Mouse (Mus musculus) forebrain, embryonic 10.5 days (tissue): ENCODE data around the gene Hibadh. TPM values are rescaled to one million over a fixed set of nuclear protein-coding genes. Genes with fewer than 3 reads are reported as not detected.

Experiments
- DNase-seq: peaks from one replicate; pipeline ENCODE4 v3.0.0-alpha.2; 2017; ENCODE audit warnings: low spot score; ENCODE audit errors: extremely low spot score
- H3K27ac ChIP-seq: fragments of 300-500 bp; sonication (generic); 2 replicates; pipeline ENCODE4 v1.5.1; 2016; ENCODE audit warnings: mild to moderate bottlenecking
- H3K27me3 ChIP-seq: fragments of 300-500 bp; sonication (generic); 2 replicates; pipeline ENCODE4 v1.6.1; 2016; ENCODE audit warnings: mild to moderate bottlenecking; ENCODE audit not compliant: poor library complexity, severe bottlenecking
- H3K36me3 ChIP-seq: fragments of 300-500 bp; sonication (generic); replicated peaks from 2 replicates; pipeline ENCODE4 v1.6.1; 2016; ENCODE audit warnings: mild to moderate bottlenecking, moderate library complexity
- H3K4me1 ChIP-seq: fragments of 300-500 bp; sonication (generic); 2 replicates; pipeline ENCODE4 v1.6.1; 2016
- H3K4me3 ChIP-seq: fragments of 300-500 bp; sonication (generic); 2 replicates; pipeline ENCODE4 v1.5.1; 2016; ENCODE audit warnings: mild to moderate bottlenecking, moderate library complexity
- H3K9me3 ChIP-seq: fragments of 300-500 bp; sonication (generic); 2 replicates; pipeline ENCODE4 v1.6.1; 2016; ENCODE audit warnings: mild to moderate bottlenecking, moderate library complexity
- whole genome bisulfite sequencing: fragments of 180-500 bp; shearing (Covaris S2); methylation state at CpG from one replicate; pipeline ENCODE4 v1.1.7; 2016; 5-methylcytosine and 5-hydroxymethylcytosine counted together
- polyA plus RNA-seq: library from polyadenylated mRNA; unstranded; fragments of >200 nt; fragmentation: Nextera tagmentation; extraction: Ambion mirVana; gene quantifications from 2 replicates; pipeline ENCODE4 v1.2.1, GENCODE M21; 2016

The Hibadh gene
- polyA plus RNA-seq, 1 experiment from 2014 or later = 70.6 TPM

DNA sequence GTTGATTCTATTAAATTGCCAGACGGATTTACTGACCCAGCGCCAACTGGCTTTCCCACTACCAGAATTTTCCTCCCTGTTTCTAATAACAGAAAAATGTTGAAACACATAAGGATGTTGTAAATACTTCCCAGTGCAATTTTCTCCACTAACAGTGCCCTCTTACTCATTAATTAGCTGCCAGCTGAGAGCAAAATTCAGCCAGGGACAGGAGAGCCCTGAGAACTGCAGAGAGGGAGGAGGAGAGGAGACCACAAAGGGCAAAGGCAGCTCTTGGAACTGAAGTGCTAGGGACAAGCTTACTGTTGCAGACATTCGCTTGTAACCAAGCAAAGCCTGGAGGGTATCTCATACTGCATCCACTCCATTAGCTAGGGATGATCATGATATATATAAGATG lies 27.5 kb upstream of the Hibadh start:
- H3K4me3 ChIP-seq = no peak overlapping the region
- DNase-seq = no peak
- no peaks in the 10 kb centered on the region for H3K4me1 ChIP-seq
- no peaks in the 10 kb centered on the region for H3K27me3 ChIP-seq
- H3K27ac ChIP-seq = no peak overlapping the region
- 78% methylated on average over 3 of the region's 3 CpGs for WGBS
- no peaks in the 10 kb centered on the region for H3K36me3 ChIP-seq
- H3K9me3 ChIP-seq = no peaks in the 10 kb centered on the region

DNA sequence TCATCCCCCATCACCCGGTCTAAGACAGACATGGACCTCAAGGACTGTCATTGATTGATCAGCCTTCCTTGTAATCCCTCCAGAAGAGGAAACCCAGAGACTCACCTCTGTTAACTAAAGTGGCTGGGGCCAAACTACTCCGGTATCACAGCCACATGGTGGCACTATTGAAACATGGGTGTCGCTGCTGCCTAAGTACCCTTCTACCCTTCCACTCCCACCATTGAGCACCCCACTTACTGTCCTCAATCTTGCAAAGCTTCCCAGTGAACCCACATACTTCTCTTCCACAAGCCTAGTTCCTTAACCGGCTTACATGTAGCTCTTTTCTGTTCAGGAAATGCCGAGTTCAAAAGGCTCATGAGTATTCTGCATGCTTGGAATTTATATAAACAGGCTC lies 22.8 kb upstream of the Hibadh start:
- Histone ChIP-seq H3K36me3 (no peaks in the 10 kb centered on the region), H3K27me3 (no peaks in the 10 kb centered on the region), H3K27ac (no peak overlapping the region), H3K4me3 (no peak overlapping the region), H3K9me3 (no peaks in the 10 kb centered on the region), H3K4me1 (no peaks in the 10 kb centered on the region)
- 59% methylated on average over 5 of the region's 5 CpGs for WGBS
- no peak for DNase-seq

DNA sequence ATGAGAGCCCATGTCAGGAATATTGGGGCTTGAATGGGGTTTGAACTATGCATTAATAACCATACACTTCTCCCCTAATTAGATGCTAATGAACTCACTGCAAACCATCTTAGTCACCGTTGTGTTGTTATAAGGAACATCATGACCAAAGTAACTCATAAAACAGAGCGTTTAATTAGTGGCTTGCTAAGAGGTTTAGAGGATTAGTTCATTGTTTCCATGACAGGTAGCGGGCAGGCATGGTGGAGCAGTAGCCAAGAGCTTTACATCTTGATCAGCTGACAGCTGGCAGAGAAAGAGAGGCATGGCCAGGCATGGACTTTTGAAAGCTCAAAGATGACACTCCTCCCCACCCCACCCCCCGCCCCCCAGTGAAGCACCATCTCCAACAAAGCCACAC lies 15.1 kb upstream of the Hibadh start:
- Histone ChIP-seq H3K9me3 (no peaks in the 10 kb centered on the region), H3K36me3 (no peaks in the 10 kb centered on the region), H3K4me3 (no peak overlapping the region), H3K4me1 (no peaks in the 10 kb centered on the region), H3K27me3 (no peaks in the 10 kb centered on the region), H3K27ac (no peak overlapping the region)
- 77% methylated on average over 4 of the region's 4 CpGs for WGBS
- no peak for DNase-seq

DNA sequence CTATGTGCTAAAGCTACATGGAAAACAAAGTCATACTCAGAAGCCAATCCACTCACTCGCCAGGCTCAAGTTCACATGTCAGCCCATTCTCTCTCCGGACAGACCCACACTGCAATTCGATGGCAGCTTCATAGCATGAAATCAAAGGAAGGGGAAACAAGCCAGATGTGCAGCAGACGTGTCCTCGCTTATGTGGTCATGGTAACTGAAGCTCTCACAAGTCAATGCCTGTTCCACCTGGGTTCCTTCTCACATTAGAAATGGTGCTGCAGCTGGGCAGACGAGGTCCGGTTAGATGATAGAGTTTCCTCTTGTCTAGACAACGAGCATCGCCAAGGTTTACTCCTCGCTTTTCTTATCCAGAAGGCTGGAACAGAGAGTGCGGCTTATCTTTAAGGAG lies 8.6 kb upstream of the Hibadh start:
- H3K4me1 ChIP-seq = peaks cover 4% of the 10 kb centered on the region; the same call in 1 of the 2 replicates
- H3K9me3 ChIP-seq = no peaks in the 10 kb centered on the region
- no peak overlapping the region for H3K27ac ChIP-seq
- H3K27me3 ChIP-seq = no peaks in the 10 kb centered on the region
- H3K4me3 ChIP-seq = no peak overlapping the region
- 87% methylated on average over 11 of the region's 11 CpGs for WGBS
- H3K36me3 ChIP-seq = no peaks in the 10 kb centered on the region
- DNase-seq = no peak

DNA sequence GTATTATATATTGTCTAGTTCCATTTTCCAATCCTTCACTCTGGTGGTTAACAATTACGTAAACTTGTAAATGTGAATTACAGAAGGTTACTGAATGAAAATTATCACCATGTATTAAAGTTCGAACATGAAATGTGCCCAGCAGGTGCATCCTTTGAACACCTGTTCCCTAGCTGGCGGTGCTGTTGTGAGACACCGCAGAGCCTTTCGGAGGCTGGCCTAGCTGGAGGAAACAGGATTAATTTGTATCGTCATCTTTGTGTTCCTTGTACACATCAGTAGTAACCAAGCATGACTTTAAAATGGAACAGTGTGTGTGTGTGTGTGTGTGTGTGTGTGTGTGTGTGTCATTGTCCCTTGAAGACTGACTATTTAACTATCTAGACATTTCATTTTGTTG lies 7.8 kb upstream of the Hibadh start:
- 97% methylated on average over 6 of the region's 6 CpGs for WGBS
- H3K4me3 ChIP-seq = no peak overlapping the region
- no peaks in the 10 kb centered on the region for H3K36me3 ChIP-seq
- H3K27me3 ChIP-seq = no peaks in the 10 kb centered on the region
- peaks cover 4% of the 10 kb centered on the region; the same call in 1 of the 2 replicates for H3K4me1 ChIP-seq
- no peaks in the 10 kb centered on the region for H3K9me3 ChIP-seq
- DNase-seq = no peak
- H3K27ac ChIP-seq = no peak overlapping the region

DNA sequence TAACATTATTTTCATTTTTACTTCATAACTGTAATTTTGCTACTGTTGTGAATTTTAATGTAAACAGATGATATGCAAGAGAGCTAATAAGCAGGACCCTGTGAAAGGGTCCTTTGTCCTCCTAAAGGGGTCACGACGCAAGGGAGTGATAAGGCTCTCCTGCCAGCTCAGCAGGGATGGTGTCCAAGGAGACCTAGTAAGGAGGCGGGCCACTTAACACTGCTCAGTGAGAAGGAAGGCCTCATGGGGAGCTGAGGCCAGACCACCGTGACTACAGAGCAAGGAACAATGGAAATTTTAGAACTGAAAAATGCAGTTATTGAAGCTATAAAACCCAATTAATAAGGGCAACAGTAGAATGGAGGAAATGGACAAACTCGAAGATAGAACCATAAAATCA lies 5.7 kb upstream of the Hibadh start:
- Histone ChIP-seq H3K36me3 (no peaks in the 10 kb centered on the region), H3K4me3 (no peak overlapping the region), H3K4me1 (peaks cover 4% of the 10 kb centered on the region; the same call in 1 of the 2 replicates), H3K27me3 (no peaks in the 10 kb centered on the region), H3K27ac (no peak overlapping the region), H3K9me3 (no peaks in the 10 kb centered on the region)
- 39% methylated on average over 5 of the region's 5 CpGs for WGBS
- DNase-seq = no peak

DNA sequence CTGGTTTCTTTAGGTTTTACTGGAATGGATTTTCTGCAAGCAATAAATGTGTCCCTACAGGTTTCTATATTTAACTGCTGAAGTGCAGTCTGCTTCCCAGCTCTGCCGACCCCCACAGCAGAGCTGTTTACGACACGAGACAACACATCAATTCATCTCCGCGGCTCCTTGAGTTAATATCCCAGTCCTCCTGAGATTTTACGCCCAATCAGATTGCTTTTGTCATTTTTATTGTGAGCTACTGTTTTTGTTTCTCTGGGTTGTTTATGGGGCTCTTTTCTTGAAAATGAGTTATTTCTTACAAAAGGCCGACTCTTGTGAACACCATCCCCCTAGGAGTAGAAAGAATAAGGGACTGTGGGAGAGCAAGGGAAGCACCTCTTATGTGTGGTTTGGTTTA lies 2.0 kb upstream of the Hibadh start:
- DNase-seq = no peak
- H3K27ac ChIP-seq = no peak overlapping the region

DNA sequence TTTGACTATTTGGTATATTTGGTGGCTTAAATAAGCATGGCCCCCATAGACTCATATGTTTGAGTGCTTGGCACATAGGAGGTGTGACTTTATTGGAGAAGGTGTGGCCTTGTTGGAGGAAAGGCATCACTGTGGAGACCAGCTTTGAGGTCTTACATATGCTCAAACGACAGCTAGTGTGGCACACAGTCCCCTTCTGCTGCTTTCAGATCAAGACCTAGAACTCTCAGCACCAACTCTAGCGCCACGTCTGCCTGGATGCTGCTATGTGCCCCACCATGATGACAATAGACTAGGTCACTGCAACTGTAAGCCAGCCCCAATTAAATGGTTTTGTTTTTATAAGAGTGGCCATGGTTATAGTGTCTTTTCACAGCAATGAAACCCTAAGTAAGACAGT lies 887 bp upstream of the Hibadh start:
- DNase-seq = no peak
- H3K36me3 ChIP-seq = no peaks in the 10 kb centered on the region
- H3K9me3 ChIP-seq = no peaks in the 10 kb centered on the region
- no peaks in the 10 kb centered on the region for H3K27me3 ChIP-seq
- H3K4me3 ChIP-seq = no peak overlapping the region
- no peak overlapping the region for H3K27ac ChIP-seq
- WGBS = 71% methylated on average over 3 of the region's 3 CpGs
- H3K4me1 ChIP-seq = peaks cover 30% of the 10 kb centered on the region

More for the DNA sequence above, 2.0 kb upstream of the Hibadh start:
- Histone ChIP-seq H3K27me3 (no peaks in the 10 kb centered on the region), H3K4me3 (no peak overlapping the region), H3K36me3 (no peaks in the 10 kb centered on the region), H3K9me3 (no peaks in the 10 kb centered on the region), H3K4me1 (peaks cover 30% of the 10 kb centered on the region)
- WGBS = 62% methylated on average over 7 of the region's 7 CpGs

DNA sequence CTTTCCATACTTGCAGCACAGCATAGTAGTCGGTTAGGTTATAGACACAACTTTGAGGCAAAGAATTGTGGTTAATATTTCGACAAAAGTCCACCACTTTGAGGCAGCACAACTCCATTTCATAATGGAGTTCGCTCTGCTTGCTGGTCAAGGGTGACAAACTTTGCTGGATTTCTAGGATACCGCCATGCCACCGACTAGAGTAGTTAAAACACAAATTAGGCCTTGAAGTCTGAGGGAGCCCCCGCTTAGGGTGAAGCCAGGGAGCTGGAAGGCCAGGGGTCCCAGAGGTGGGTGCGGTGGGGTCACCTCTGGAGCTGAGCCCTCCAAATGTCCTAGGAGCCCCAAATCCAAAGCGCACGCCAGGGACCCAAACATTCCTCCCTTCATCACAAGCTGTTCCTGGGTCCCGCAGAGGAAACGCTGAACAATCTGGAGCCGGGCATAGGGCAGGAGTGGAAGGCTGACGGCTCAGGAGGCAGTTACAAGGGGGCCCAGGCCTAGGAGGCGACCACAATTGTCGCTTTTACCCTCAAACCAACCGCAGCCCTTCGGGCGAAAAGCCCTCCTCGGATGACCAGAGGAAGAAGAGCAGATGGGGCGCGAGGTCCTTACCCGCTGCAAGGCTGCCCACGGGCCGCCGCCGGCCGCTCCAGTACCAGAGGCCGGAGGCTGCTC lies 504 bp downstream of the Hibadh start:
- peak overlapping the region; percentile 93 for H3K27ac ChIP-seq
- peak overlapping the region; percentile 84 for H3K4me3 ChIP-seq
- DNase-seq = no peak
- H3K9me3 ChIP-seq = no peaks in the 10 kb centered on the region
- peaks cover 26% of the 10 kb centered on the region for H3K4me1 ChIP-seq
- 3% methylated on average over 28 of the region's 28 CpGs for WGBS
- H3K27me3 ChIP-seq = no peaks in the 10 kb centered on the region
- no peaks in the 10 kb centered on the region for H3K36me3 ChIP-seq

DNA sequence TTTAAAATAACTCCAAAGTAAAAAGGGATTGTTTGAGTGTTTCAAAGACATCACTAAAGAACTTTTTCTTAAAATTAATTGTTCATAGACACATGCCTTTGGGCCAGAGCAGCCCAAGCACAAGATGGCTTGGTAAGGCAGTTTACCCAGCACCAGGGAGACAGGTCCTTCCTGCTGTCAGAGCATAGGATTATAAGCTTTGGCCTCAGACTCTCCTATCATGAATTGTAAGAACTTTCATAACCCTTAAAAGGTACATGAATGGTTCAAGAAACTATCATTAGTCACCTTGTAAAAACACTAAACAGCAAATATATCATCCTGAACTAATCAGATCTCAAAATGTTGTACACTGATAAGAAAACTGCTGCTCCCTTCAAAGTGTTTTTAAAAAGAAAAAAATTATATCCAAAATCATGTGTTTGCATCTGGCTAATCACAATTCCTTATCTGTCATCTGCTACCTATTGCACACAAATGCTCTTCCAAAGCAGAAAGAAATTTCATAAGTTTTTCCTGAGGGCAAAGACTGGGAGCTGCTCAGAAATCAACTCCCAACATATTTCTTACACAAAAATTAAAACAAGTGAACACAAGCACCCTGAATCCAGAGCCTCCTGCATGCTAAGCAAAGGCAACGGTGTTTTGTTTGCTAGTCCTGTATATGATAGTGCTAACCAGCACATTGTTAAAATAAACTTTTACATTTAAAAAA lies 1.6 kb downstream of the Hibadh start:
- no peak overlapping the region for H3K27ac ChIP-seq
- no peaks in the 10 kb centered on the region for H3K27me3 ChIP-seq
- peak overlapping the region; percentile 84; the same call in 1 of the 2 replicates for H3K4me3 ChIP-seq
- WGBS = 91% methylated on average over 1 of the region's 1 CpGs
- H3K4me1 ChIP-seq = peaks cover 26% of the 10 kb centered on the region
- no peak for DNase-seq
- H3K9me3 ChIP-seq = no peaks in the 10 kb centered on the region
- H3K36me3 ChIP-seq = no peaks in the 10 kb centered on the region

DNA sequence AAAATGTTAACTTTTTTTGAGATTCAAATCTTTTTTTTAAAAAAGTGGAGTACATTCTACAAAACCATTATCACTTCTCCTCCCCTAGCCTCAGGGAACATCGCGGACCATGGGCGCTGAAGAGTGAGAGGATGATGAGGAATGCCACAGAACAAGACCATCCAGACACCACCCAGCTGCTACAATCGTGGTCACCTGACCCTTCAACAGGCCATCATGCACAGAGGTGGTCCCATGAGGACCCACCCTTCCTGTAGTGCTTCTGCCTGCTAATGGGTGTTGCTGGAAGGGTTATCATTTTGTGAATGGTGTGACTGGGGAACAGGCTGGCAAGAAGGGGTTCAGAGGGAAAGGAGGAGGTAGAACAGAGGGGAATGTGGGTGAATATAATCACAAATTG lies 2.9 kb downstream of the Hibadh start:
- DNase-seq = no peak
- Histone ChIP-seq H3K36me3 (no peaks in the 10 kb centered on the region), H3K27ac (no peak overlapping the region), H3K9me3 (no peaks in the 10 kb centered on the region), H3K4me1 (peaks cover 26% of the 10 kb centered on the region), H3K4me3 (no peak overlapping the region), H3K27me3 (no peaks in the 10 kb centered on the region)
- 90% methylated on average over 4 of the region's 4 CpGs for WGBS

DNA sequence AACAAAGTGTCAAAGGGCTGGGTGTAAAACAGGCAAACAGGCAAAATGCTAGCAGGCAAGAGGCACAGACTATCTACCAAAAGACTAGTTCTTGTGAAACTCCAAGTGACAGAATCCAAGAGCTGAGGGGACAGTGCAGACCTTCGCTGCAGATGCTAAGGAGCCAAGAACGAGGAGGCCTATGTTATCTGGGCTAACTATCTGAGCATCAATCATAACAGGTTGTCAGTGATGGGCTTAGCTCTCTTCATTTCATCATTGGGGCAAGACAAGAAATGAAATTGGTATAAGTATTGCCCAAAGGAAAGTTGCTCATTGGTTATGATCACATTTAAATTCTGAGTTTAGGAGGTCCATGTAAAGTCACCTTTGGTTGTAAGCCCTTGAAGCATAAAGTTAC lies 4.8 kb downstream of the Hibadh start:
- Histone ChIP-seq H3K36me3 (no peaks in the 10 kb centered on the region), H3K27me3 (no peaks in the 10 kb centered on the region), H3K4me1 (peaks cover 21% of the 10 kb centered on the region), H3K4me3 (no peak overlapping the region), H3K27ac (no peak overlapping the region), H3K9me3 (no peaks in the 10 kb centered on the region)
- no peak for DNase-seq
- WGBS = 97% methylated on average over 2 of the region's 2 CpGs

DNA sequence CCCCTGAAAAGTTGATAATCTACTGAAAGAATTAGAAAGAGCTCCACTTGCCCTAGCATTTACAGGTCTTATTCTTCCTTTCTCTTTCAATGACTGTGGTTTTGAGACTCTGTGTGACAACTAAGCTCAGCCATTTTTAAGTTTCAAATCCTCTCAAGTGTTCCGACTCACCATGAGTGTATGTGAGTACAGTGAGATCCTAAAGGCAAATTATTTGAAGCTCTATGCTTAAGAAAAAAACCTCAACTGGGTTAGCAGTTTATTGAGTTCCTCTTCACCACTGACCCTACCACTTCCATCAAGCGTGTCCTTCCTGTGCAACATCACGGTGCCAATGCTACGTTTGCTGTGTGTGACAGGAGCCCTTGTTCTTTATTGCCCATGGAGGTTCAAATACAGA lies 9.6 kb downstream of the Hibadh start:
- H3K27me3 ChIP-seq = no peaks in the 10 kb centered on the region
- no peak overlapping the region for H3K27ac ChIP-seq
- no peaks in the 10 kb centered on the region for H3K9me3 ChIP-seq
- peaks cover 19% of the 10 kb centered on the region for H3K36me3 ChIP-seq
- DNase-seq = no peak
- H3K4me3 ChIP-seq = no peak overlapping the region
- 96% methylated on average over 4 of the region's 4 CpGs for WGBS
- no peaks in the 10 kb centered on the region for H3K4me1 ChIP-seq
